Mouse (Mus musculus): ENCODE data around the gene Eef2k. TPM values are rescaled to one million over a fixed set of nuclear protein-coding genes. Genes with fewer than 3 reads are reported as not detected.

The Eef2k gene
- polyA plus RNA-seq (2012; rRNA removed) = 12.0 and 13.9 TPM in 2 replicates

GRCm38 (mm10) chr7:120842345-120843036 lies at the start of gene Eef2k:
TSS of gene Eef2k (plus strand) at chr7:120842831.
- 3% methylated on average over 35 of the region's 35 CpGs for WGBS
- H3K4me1 ChIP-seq (ENCODE audit: control insufficient read depth, insufficient read depth, low read length) = 0 out of 2 replicates have a peak, but pooled peaks cover 4% of the 10 kb centered on the region
- TF ChIP-seq CTCF (IDR thresholded peaks at IDR 0.05; ENCODE audit: insufficient read depth, low read length) = no peak
- peak; percentile 35; the same call in 1 of the 2 replicates for TF ChIP-seq POLR2A (IDR thresholded peaks at IDR 0.05; ENCODE audit: borderline replicate concordance, extremely low read depth, low read depth, low read length)
- H3K4me3 ChIP-seq (replicated peaks; ENCODE audit: extremely low read depth, low read depth, low read length) = peak within 1 kb of the TSS; percentile 53
- peak; percentile 73 for DNase-seq

GRCm38 (mm10) chr7:120795544-120795943 lies 47.1 kb upstream of the Eef2k start:
- H3K4me1 ChIP-seq (ENCODE audit: control insufficient read depth, insufficient read depth, low read length) = no peaks in the 10 kb centered on the region
- H3K4me3 ChIP-seq (replicated peaks; ENCODE audit: extremely low read depth, low read depth, low read length) = no peak overlapping the region
- WGBS = 65% methylated on average over 4 of the region's 4 CpGs
- TF ChIP-seq CTCF (IDR thresholded peaks at IDR 0.05; ENCODE audit: insufficient read depth, low read length) (no peak), POLR2A (IDR thresholded peaks at IDR 0.05; ENCODE audit: borderline replicate concordance, extremely low read depth, low read depth, low read length) (no peak)
- no peak for DNase-seq

- 66% methylated on average over 3 of the region's 3 CpGs for WGBS
- Histone ChIP-seq H3K4me1 (ENCODE audit: control insufficient read depth, insufficient read depth, low read length) (no peaks in the 10 kb centered on the region), H3K4me3 (replicated peaks; ENCODE audit: extremely low read depth, low read depth, low read length) (no peak overlapping the region)
- TF ChIP-seq CTCF (IDR thresholded peaks at IDR 0.05; ENCODE audit: insufficient read depth, low read length) (no peak), POLR2A (IDR thresholded peaks at IDR 0.05; ENCODE audit: borderline replicate concordance, extremely low read depth, low read depth, low read length) (no peak)
- no peak for DNase-seq
Observed at GRCm38 (mm10) chr7:120796369-120796768, 46.3 kb upstream of the Eef2k start.

GRCm38 (mm10) chr7:120803268-120803667 lies 39.4 kb upstream of the Eef2k start:
- Histone ChIP-seq H3K4me3 (replicated peaks; ENCODE audit: extremely low read depth, low read depth, low read length) (no peak overlapping the region), H3K4me1 (ENCODE audit: control insufficient read depth, insufficient read depth, low read length) (no peaks in the 10 kb centered on the region)
- DNase-seq = no peak
- TF ChIP-seq CTCF (IDR thresholded peaks at IDR 0.05; ENCODE audit: insufficient read depth, low read length) (no peak), POLR2A (IDR thresholded peaks at IDR 0.05; ENCODE audit: borderline replicate concordance, extremely low read depth, low read depth, low read length) (no peak)
- WGBS = 90% methylated on average over 2 of the region's 2 CpGs

GRCm38 (mm10) chr7:120809705-120810104 lies 32.9 kb upstream of the Eef2k start:
- peak; percentile 10 for DNase-seq
- TF ChIP-seq POLR2A (IDR thresholded peaks at IDR 0.05; ENCODE audit: borderline replicate concordance, extremely low read depth, low read depth, low read length) (no peak), CTCF (IDR thresholded peaks at IDR 0.05; ENCODE audit: insufficient read depth, low read length) (no peak)
- Histone ChIP-seq H3K4me1 (ENCODE audit: control insufficient read depth, insufficient read depth, low read length) (no peaks in the 10 kb centered on the region), H3K4me3 (replicated peaks; ENCODE audit: extremely low read depth, low read depth, low read length) (no peak overlapping the region)
- WGBS = 8% methylated on average over 27 of the region's 27 CpGs

- Histone ChIP-seq H3K4me1 (ENCODE audit: control insufficient read depth, insufficient read depth, low read length) (no peaks in the 10 kb centered on the region), H3K4me3 (replicated peaks; ENCODE audit: extremely low read depth, low read depth, low read length) (no peak within 1 kb of the TSS)
- no peak for DNase-seq
- WGBS = 73% methylated on average over 6 of the region's 6 CpGs
- TF ChIP-seq POLR2A (IDR thresholded peaks at IDR 0.05; ENCODE audit: borderline replicate concordance, extremely low read depth, low read depth, low read length) = no peak
- TF ChIP-seq CTCF (IDR thresholded peaks at IDR 0.05; ENCODE audit: insufficient read depth, low read length) = no peak
Observed at GRCm38 (mm10) chr7:120811834-120812415, 30.7 kb upstream of the Eef2k start, which contains the start of gene Gm5737. TSS of gene Gm5737 (plus strand) at chr7:120812365.

GRCm38 (mm10) chr7:120817552-120817951 lies 25.1 kb upstream of the Eef2k start:
- TF ChIP-seq CTCF (IDR thresholded peaks at IDR 0.05; ENCODE audit: insufficient read depth, low read length) = no peak
- TF ChIP-seq POLR2A (IDR thresholded peaks at IDR 0.05; ENCODE audit: borderline replicate concordance, extremely low read depth, low read depth, low read length) = no peak
- Histone ChIP-seq H3K4me1 (ENCODE audit: control insufficient read depth, insufficient read depth, low read length) (no peaks in the 10 kb centered on the region), H3K4me3 (replicated peaks; ENCODE audit: extremely low read depth, low read depth, low read length) (no peak overlapping the region)
- no peak for DNase-seq
- 86% methylated on average over 6 of the region's 6 CpGs for WGBS

GRCm38 (mm10) chr7:120819386-120819785 lies 23.2 kb upstream of the Eef2k start:
- H3K4me3 ChIP-seq (replicated peaks; ENCODE audit: extremely low read depth, low read depth, low read length) = no peak overlapping the region
- no peaks in the 10 kb centered on the region for H3K4me1 ChIP-seq (ENCODE audit: control insufficient read depth, insufficient read depth, low read length)
- no peak for TF ChIP-seq CTCF (IDR thresholded peaks at IDR 0.05; ENCODE audit: insufficient read depth, low read length)
- TF ChIP-seq POLR2A (IDR thresholded peaks at IDR 0.05; ENCODE audit: borderline replicate concordance, extremely low read depth, low read depth, low read length) = no peak
- WGBS = 83% methylated on average over 4 of the region's 4 CpGs
- DNase-seq = no peak

- 23% methylated on average over 5 of the region's 5 CpGs for WGBS
- TF ChIP-seq POLR2A (IDR thresholded peaks at IDR 0.05; ENCODE audit: borderline replicate concordance, extremely low read depth, low read depth, low read length) (no peak), CTCF (IDR thresholded peaks at IDR 0.05; ENCODE audit: insufficient read depth, low read length) (peak; percentile 92)
Observed at GRCm38 (mm10) chr7:120823248-120823647, 19.4 kb upstream of the Eef2k start.

GRCm38 (mm10) chr7:120825097-120825496 lies 17.5 kb upstream of the Eef2k start:
- DNase-seq = no peak
- 59% methylated on average over 2 of the region's 2 CpGs for WGBS
- TF ChIP-seq POLR2A (IDR thresholded peaks at IDR 0.05; ENCODE audit: borderline replicate concordance, extremely low read depth, low read depth, low read length) (no peak), CTCF (IDR thresholded peaks at IDR 0.05; ENCODE audit: insufficient read depth, low read length) (no peak)
- no peaks in the 10 kb centered on the region for H3K4me1 ChIP-seq (ENCODE audit: control insufficient read depth, insufficient read depth, low read length)
- no peak overlapping the region for H3K4me3 ChIP-seq (replicated peaks; ENCODE audit: extremely low read depth, low read depth, low read length)

More at GRCm38 (mm10) chr7:120823248-120823647, 19.4 kb upstream of the Eef2k start:
- Histone ChIP-seq H3K4me1 (ENCODE audit: control insufficient read depth, insufficient read depth, low read length) (no peaks in the 10 kb centered on the region), H3K4me3 (replicated peaks; ENCODE audit: extremely low read depth, low read depth, low read length) (no peak overlapping the region)
- peak; percentile 58 for DNase-seq
